Mouse (Mus musculus): Measurements from ENCODE around the gene Tk2.

DNA sequence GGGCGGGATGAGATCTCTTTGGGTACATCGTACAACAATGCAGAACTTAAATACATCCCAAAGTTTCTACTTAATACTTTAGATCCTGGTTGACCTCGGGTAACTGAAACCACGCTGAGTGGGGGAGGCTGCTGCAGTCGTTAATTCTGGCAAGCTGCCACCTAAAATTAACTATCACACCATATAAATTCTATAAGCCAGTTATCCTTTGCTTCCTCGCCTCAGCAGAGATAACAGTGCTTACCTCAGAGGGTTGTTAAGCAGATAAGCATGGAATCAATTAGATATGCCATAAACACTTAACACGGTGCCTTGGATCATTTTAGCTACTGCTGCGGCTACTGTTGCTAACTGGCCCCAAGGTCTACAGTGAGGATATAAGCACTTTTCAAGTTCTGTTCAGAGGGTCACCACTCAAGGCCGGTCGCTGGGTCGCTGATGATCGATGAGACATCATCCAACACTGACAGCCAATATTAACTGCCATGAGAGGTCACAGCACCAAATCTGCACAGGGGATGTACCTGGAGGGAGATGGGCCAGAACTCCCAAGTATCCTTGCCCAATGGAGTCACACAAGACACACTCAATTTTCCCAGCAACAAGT lies 6.2 kb downstream of the Tk2 start:
- TF ChIP-seq POLR2A (IDR thresholded peaks at IDR 0.05; ENCODE audit: borderline replicate concordance, low read depth, low read length) (no peak), CTCF (IDR thresholded peaks at IDR 0.05; ENCODE audit: low read depth, low read length) (no peak)

Measured in bone marrow macrophage, adult 2 months (primary cell).